In the genomic region with DNA sequence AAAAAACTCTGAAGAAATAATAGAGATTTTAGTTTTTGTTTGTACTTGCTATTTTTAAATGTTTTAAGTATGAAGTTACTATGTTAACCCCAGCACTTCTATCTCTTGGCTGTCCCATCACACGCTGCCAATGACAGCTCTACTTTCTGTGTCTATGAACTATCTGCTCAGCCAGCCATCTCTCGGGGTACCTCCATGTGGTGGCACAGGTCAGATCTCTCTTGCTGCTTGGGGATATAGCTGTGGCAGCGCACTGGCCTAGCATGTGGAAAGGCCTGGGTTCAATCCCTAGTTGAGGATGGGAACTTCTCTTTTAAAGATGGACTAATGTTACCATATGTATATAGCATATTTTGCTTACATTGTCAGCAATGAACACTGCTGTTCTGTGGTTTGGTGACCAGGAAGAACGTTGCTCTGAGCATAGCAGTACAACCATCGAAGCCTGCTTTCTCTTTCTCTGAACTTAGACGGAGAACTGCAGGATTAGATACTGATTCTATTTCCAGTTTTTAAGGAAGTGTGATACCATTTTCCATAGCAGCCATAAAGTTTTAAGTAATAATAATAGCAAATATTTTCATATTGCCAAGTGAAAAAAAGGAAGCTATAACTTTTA, we compare ENCODE assay signal across 16 mouse cellular contexts.
DNase-seq lines count a peak whose midpoint lies in the region; ATAC-seq lines count a peak whose summit lies in the region.
"Had no signal": no experiment of that assay in that cellular context is flagged by ENCODE, and none has a peak within 500 bp of the region (broad histone marks: within the 10 kb centered on the region; RNA-seq: fewer than 3 reads in every experiment).

No protein-coding gene starts in this region.

- no peak for ATAC-seq in heart, embryonic 13.5 days (ENCODE audit: extremely low read depth, insufficient number of reproducible peaks, low FRiP score, low TSS enrichment)
- ATAC-seq in liver, embryonic 16.5 days (ENCODE audit: low read depth), result no peak
- ATAC-seq in liver, embryonic 12.5 days, result no peak
- ATAC-seq in common myeloid progenitor, adult 5-6 weeks (replicated peaks; ENCODE audit: low read depth, poor library complexity, severe bottlenecking), result peak; percentile 19; the same call in 1 of the 2 replicates
- ATAC-seq in stomach, embryonic 16.5 days (ENCODE audit: insufficient read depth, low FRiP score), result no peak
- ATAC-seq in forebrain, embryonic 11.5 days (replicated peaks; ENCODE audit: low FRiP score), result no peak
- ATAC-seq: forebrain, embryonic 13.5 days had no signal

- H3K4me2 ChIP-seq in heart, embryonic 13.5 days, result no peak overlapping the region
- no peak overlapping the region for H3K4me2 ChIP-seq in liver, embryonic 16.5 days (ENCODE audit: low read depth, low read length)
- H3K4me2 ChIP-seq in liver, embryonic 12.5 days, result no peak overlapping the region
- no peak overlapping the region for H3K4me2 ChIP-seq in stomach, embryonic 16.5 days (ENCODE audit: low read depth, low read length)
- no peak overlapping the region for H3K4me2 ChIP-seq in forebrain, embryonic 11.5 days (ENCODE audit: low read depth, low read length, severe bottlenecking)
- H3K4me2 ChIP-seq: embryonic facial prominence, embryonic 12.5 days; forebrain, embryonic 13.5 days; lung, embryonic 15.5 days; midbrain, embryonic 12.5 days had no signal

- no peak for DNase-seq in heart, adult 18-20 months
- no peak for DNase-seq in forebrain, embryonic 11.5 days (ENCODE audit: low spot score)
- DNase-seq in gastrocnemius, adult 8-10 months (ENCODE audit: low spot score in 2 of 2), result no peak
- DNase-seq: cerebellum, postnatal 14 days; gastrocnemius, postnatal 14 days had no signal

- no peak overlapping the region for H3K4me3 ChIP-seq in heart, embryonic 13.5 days
- no peak overlapping the region for H3K4me3 ChIP-seq in liver, embryonic 16.5 days (ENCODE audit: low read depth, low read length)
- H3K4me3 ChIP-seq in liver, embryonic 12.5 days, result no peak overlapping the region
- no peak overlapping the region for H3K4me3 ChIP-seq in stomach, embryonic 16.5 days (replicated peaks; ENCODE audit: low read length)
- no peak overlapping the region for H3K4me3 ChIP-seq in forebrain, embryonic 11.5 days (ENCODE audit: low read depth, low read length)
- H3K4me3 ChIP-seq: embryonic facial prominence, embryonic 12.5 days; forebrain, embryonic 13.5 days; hindbrain, embryonic 10.5 days; layer of hippocampus, adult 2 months; lung, embryonic 15.5 days; midbrain, embryonic 12.5 days had no signal

- no peaks in the 10 kb centered on the region for H3K9me3 ChIP-seq in heart, embryonic 13.5 days
- H3K9me3 ChIP-seq in liver, embryonic 16.5 days (replicated peaks; ENCODE audit: control insufficient read depth, low read length), result no peaks in the 10 kb centered on the region
- H3K9me3 ChIP-seq in liver, embryonic 12.5 days (replicated peaks), result no peaks in the 10 kb centered on the region
- H3K9me3 ChIP-seq in stomach, embryonic 16.5 days (replicated peaks; ENCODE audit: control insufficient read depth, low read length), result no peaks in the 10 kb centered on the region
- no peaks in the 10 kb centered on the region for H3K9me3 ChIP-seq in forebrain, embryonic 11.5 days (ENCODE audit: control insufficient read depth, low read length)
- H3K9me3 ChIP-seq: embryonic facial prominence, embryonic 12.5 days; forebrain, embryonic 13.5 days; lung, embryonic 15.5 days; midbrain, embryonic 12.5 days had no signal

- peak overlapping the region; percentile 52 for H3K27ac ChIP-seq in heart, embryonic 13.5 days (replicated peaks)
- 0 out of 2 replicates have a peak overlapping the region, but pooled peaks have one; percentile 14 for H3K27ac ChIP-seq in liver, embryonic 16.5 days (ENCODE audit: low read length)
- no peak overlapping the region for H3K27ac ChIP-seq in liver, embryonic 12.5 days
- H3K27ac ChIP-seq in stomach, embryonic 16.5 days (ENCODE audit: low read length), result peak overlapping the region; percentile 21
- H3K27ac ChIP-seq in forebrain, embryonic 11.5 days (ENCODE audit: low read depth, low read length), result no peak overlapping the region
- H3K27ac ChIP-seq: forebrain, embryonic 13.5 days; hindbrain, embryonic 10.5 days; midbrain, embryonic 12.5 days had no signal

- H3K36me3 ChIP-seq in heart, embryonic 13.5 days, result no peaks in the 10 kb centered on the region
- H3K36me3 ChIP-seq in liver, embryonic 16.5 days (ENCODE audit: control insufficient read depth, insufficient read depth), result no peaks in the 10 kb centered on the region
- H3K36me3 ChIP-seq in liver, embryonic 12.5 days, result peaks cover 26% of the 10 kb centered on the region
- no peaks in the 10 kb centered on the region for H3K36me3 ChIP-seq in stomach, embryonic 16.5 days (ENCODE audit: control insufficient read depth, insufficient read depth, low read length)
- no peaks in the 10 kb centered on the region; the same call in 1 of the 2 replicates for H3K36me3 ChIP-seq in forebrain, embryonic 11.5 days (ENCODE audit: control insufficient read depth, insufficient read depth, low read length)
- H3K36me3 ChIP-seq: embryonic facial prominence, embryonic 12.5 days; lung, embryonic 15.5 days had no signal

- H3K9ac ChIP-seq in heart, embryonic 13.5 days, result no peak overlapping the region
- H3K9ac ChIP-seq in liver, embryonic 16.5 days (ENCODE audit: low read depth, low read length), result no peak overlapping the region
- H3K9ac ChIP-seq in liver, embryonic 12.5 days, result no peak overlapping the region
- H3K9ac ChIP-seq in stomach, embryonic 16.5 days (ENCODE audit: low read length), result no peak overlapping the region; the same call in 1 of the 2 replicates
- H3K9ac ChIP-seq in forebrain, embryonic 11.5 days (ENCODE audit: low read length), result no peak overlapping the region
- H3K9ac ChIP-seq: embryonic facial prominence, embryonic 12.5 days; forebrain, embryonic 13.5 days; midbrain, embryonic 12.5 days had no signal

- H3K4me1 ChIP-seq in heart, embryonic 13.5 days, result peaks cover 62% of the 10 kb centered on the region
- peaks cover 28% of the 10 kb centered on the region for H3K4me1 ChIP-seq in liver, embryonic 16.5 days (ENCODE audit: control insufficient read depth, low read depth, low read length)
- H3K4me1 ChIP-seq in liver, embryonic 12.5 days, result peaks cover 48% of the 10 kb centered on the region
- H3K4me1 ChIP-seq in stomach, embryonic 16.5 days (ENCODE audit: control insufficient read depth, insufficient read depth, low read length), result peaks cover 59% of the 10 kb centered on the region
- H3K4me1 ChIP-seq in forebrain, embryonic 11.5 days (replicated peaks; ENCODE audit: control insufficient read depth, insufficient read depth, low read length), result no peaks in the 10 kb centered on the region
- H3K4me1 ChIP-seq: midbrain, embryonic 12.5 days had no signal

- WGBS in heart, embryonic 13.5 days, result 79% methylated on average over 6 of the region's 6 CpGs
- WGBS in liver, embryonic 16.5 days (ENCODE audit: insufficient replicate concordance), result 62% methylated on average over 6 of the region's 6 CpGs
- 77% methylated on average over 6 of the region's 6 CpGs for WGBS in liver, embryonic 12.5 days (ENCODE audit: insufficient replicate concordance)
- WGBS in stomach, embryonic 16.5 days, result 84% methylated on average over 6 of the region's 6 CpGs
- WGBS in forebrain, embryonic 11.5 days, result 97% methylated on average over 6 of the region's 6 CpGs

- no peaks in the 10 kb centered on the region for H3K27me3 ChIP-seq in heart, embryonic 13.5 days (replicated peaks)
- no peaks in the 10 kb centered on the region for H3K27me3 ChIP-seq in liver, embryonic 16.5 days (ENCODE audit: control insufficient read depth, insufficient read depth, low read depth, low read length)
- no peaks in the 10 kb centered on the region for H3K27me3 ChIP-seq in liver, embryonic 12.5 days (replicated peaks)
- H3K27me3 ChIP-seq in stomach, embryonic 16.5 days (ENCODE audit: control insufficient read depth, insufficient read depth, low read length), result no peaks in the 10 kb centered on the region
- no peaks in the 10 kb centered on the region for H3K27me3 ChIP-seq in forebrain, embryonic 11.5 days (ENCODE audit: control insufficient read depth, insufficient read depth, low read length)
- H3K27me3 ChIP-seq: embryonic facial prominence, embryonic 12.5 days; forebrain, embryonic 13.5 days; lung, embryonic 15.5 days; midbrain, embryonic 12.5 days had no signal

Comparison
In these comparisons a context has a peak if more than half of its experiments do, and no peak if none do; other contexts are left out.
1. H3K27ac ChIP-seq: peak in heart, embryonic 13.5 days (single experiment), liver, embryonic 16.5 days (single experiment) and stomach, embryonic 16.5 days (single experiment); none in liver, embryonic 12.5 days (single experiment) and forebrain, embryonic 11.5 days (single experiment).